14 mouse cellular contexts compared by ENCODE assay signal in genomic region chr2:153179126-153179860, GRCm38 (mm10). TPM values are rescaled to one million over a fixed set of nuclear protein-coding genes. Genes with fewer than 3 reads are reported as not detected.
DNase-seq lines count a peak whose midpoint lies in the region.
"Had no signal": no experiment of that assay in that cellular context is flagged by ENCODE, and none has a peak within 500 bp of the region (broad histone marks: within the 10 kb centered on the region; RNA-seq: fewer than 3 reads in every experiment).

No protein-coding gene starts in this region.

- DNase-seq in adrenal gland, postnatal 10 days: peak; percentile 33
- DNase-seq in adrenal gland, postnatal 25 days: no peak
- peak; percentile 11 to 19 for DNase-seq in left cerebral cortex, postnatal 14 days (ENCODE audit: low spot score in 2 of 2)
- no peak for DNase-seq in left cerebral cortex, postnatal 36 days (ENCODE audit: low spot score in 2 of 2)
- DNase-seq in adipocyte (ENCODE audit: low spot score): peak; percentile 70
- DNase-seq in kidney, postnatal 10 days: peak; percentile 24
- DNase-seq in heart, adult 18-20 months: no peak
- DNase-seq in urinary bladder, postnatal 25 days (ENCODE audit: low spot score): no peak
- DNase-seq: adrenal gland, adult 2 months; cerebellum, adult 2 months; gastrocnemius, postnatal 25 days; heart, postnatal 14 days; midbrain, embryonic 14.5 days; thymus, postnatal 4 days had no signal

- intact Hi-C loops in left cerebral cortex, postnatal 14 days (cut with DNase I): no loop called here
- intact Hi-C loops in left cerebral cortex, postnatal 36 days (cut with DNase I): no loop called here

RNA-seq across cellular contexts. Expression of gene Tm9sf4, which starts 18.2 kb away (rescaled TPM):
- 10 to 100 TPM; 88.3 to 96.8 TPM for total RNA-seq in adrenal gland, postnatal 10 days (2021)
- 112 and 119 TPM in 2 replicates for total RNA-seq in adrenal gland, postnatal 25 days (2021)
- 100 to 1,000 TPM; 118 to 120 TPM for total RNA-seq in left cerebral cortex, postnatal 14 days (2021)
- 100 to 1,000 TPM; 114 to 123 TPM for total RNA-seq in left cerebral cortex, postnatal 36 days (2021)
- 10 to 100 TPM; 36.6 to 44.4 TPM for total RNA-seq in heart, adult 18-20 months (2021)

RNA-seq across cellular contexts. Expression of gene Tspyl3, which starts 45.9 kb away (rescaled TPM):
- 1 to 10 TPM; 4.2 to 5.5 TPM for total RNA-seq in adrenal gland, postnatal 10 days (2021)
- 2.5 and 3.9 TPM in 2 replicates for total RNA-seq in adrenal gland, postnatal 25 days (2021)
- 10 to 100 TPM; 30.0 to 30.7 TPM for total RNA-seq in left cerebral cortex, postnatal 14 days (2021)
- 10 to 100 TPM; 26.2 to 29.5 TPM for total RNA-seq in left cerebral cortex, postnatal 36 days (2021)
- 1 to 10 TPM in 1 of 2 experiments, under 1 TPM in 1; 0.77 to 1.2 TPM for total RNA-seq in heart, adult 18-20 months (2021)

Comparison
In these comparisons a context has a peak if more than half of its experiments do, and no peak if none do; other contexts are left out.
1. DNase-seq: peak in adrenal gland, postnatal 10 days (single experiment), left cerebral cortex, postnatal 14 days (2 of 2), adipocyte (single experiment) and kidney, postnatal 10 days (single experiment); none in adrenal gland, postnatal 25 days (single experiment), left cerebral cortex, postnatal 36 days (0 of 2), heart, adult 18-20 months (0 of 2) and urinary bladder, postnatal 25 days (single experiment).